Mouse (Mus musculus) MEL (cell line): ENCODE measurements at regions not wholly inside any gene's neighbourhood (a gene's known extent, or its start where the extent isn't known, plus 50 kb on each side); places are given as distances from the start of the nearest gene placed in this dataset.

ENCODE experiments used
- DNase-seq: peaks from one replicate; pipeline ENCODE4 v3.0.0; 2011; ENCODE audit warnings: low read depth, low spot score
- H3K27ac ChIP-seq: 2 replicates; pipeline ENCODE4 v1.5.1; 2012; ENCODE audit warnings: low read depth, mild to moderate bottlenecking, control low read depth, low read length, moderate library complexity; ENCODE audit not compliant: control insufficient read depth
- H3K27me3 ChIP-seq, 2 experiments: fragments of 150-350 bp in 1 of 2; sonication (generic) in 1 of 2; 2 replicates each; pipeline ENCODE4 v1.6.1; 2012; ENCODE audit warnings: low read length in 2 of 2, mild to moderate bottlenecking in 2 of 2, improper control_type of control experiment in 1 of 2, moderate library complexity in 1 of 2; ENCODE audit not compliant: insufficient read depth in 2 of 2, control insufficient read depth in 1 of 2
- H3K36me3 ChIP-seq, 2 experiments: 2 replicates each; pipeline ENCODE4 v1.6.1; 2012 to 2014; ENCODE audit warnings: low read length in 2 of 2, improper control_type of control experiment in 1 of 2, inconsistent platforms in 1 of 2, mild to moderate bottlenecking in 1 of 2; ENCODE audit not compliant: insufficient read depth in 2 of 2, control insufficient read depth in 1 of 2
- H3K4me1 ChIP-seq, 2 experiments: fragments of 150-350 bp in 1 of 2; sonication (generic) in 1 of 2; 2 replicates each; pipeline ENCODE4 v1.6.1; 2012; ENCODE audit warnings: low read length in 2 of 2, improper control_type of control experiment in 1 of 2, mild to moderate bottlenecking in 1 of 2; ENCODE audit not compliant: insufficient read depth in 2 of 2, control insufficient read depth in 1 of 2
- H3K4me3 ChIP-seq, 2 experiments: fragments of 150-350 bp in 1 of 2; sonication (generic) in 1 of 2; 2 replicates each; pipeline ENCODE4 v1.5.1; 2012; ENCODE audit warnings: low read depth in 2 of 2, low read length in 2 of 2, mild to moderate bottlenecking in 2 of 2, moderate library complexity in 2 of 2, control low read depth in 1 of 2, improper control_type of control experiment in 1 of 2; ENCODE audit not compliant: control insufficient read depth in 1 of 2, insufficient read depth in 1 of 2
- H3K79me2 ChIP-seq: 2 replicates; pipeline ENCODE4 v1.6.1; 2012; ENCODE audit warnings: mild to moderate bottlenecking, low read length, moderate library complexity; ENCODE audit not compliant: control insufficient read depth, poor library complexity, insufficient read depth
- H3K9ac ChIP-seq: 2 replicates; pipeline ENCODE4 v1.6.1; 2012; ENCODE audit warnings: low read depth, mild to moderate bottlenecking, control low read depth, low read length, moderate library complexity; ENCODE audit not compliant: control insufficient read depth, poor library complexity, severe bottlenecking
- H3K9me3 ChIP-seq: fragments of 150-350 bp; sonication (generic); replicated peaks from 2 replicates; pipeline ENCODE4 v1.6.1; 2012; ENCODE audit warnings: mild to moderate bottlenecking, low read length, improper control_type of control experiment, moderate library complexity; ENCODE audit not compliant: insufficient read depth
- BHLHE40 ChIP-seq: IDR thresholded peaks from 2 replicates; pipeline ENCODE4 v1.6.1; 2012; ENCODE audit warnings: low read depth, mild to moderate bottlenecking, inconsistent platforms, low read length, improper control_type of control experiment, borderline replicate concordance
- CHD2 ChIP-seq: IDR thresholded peaks from 2 replicates; pipeline ENCODE4 v1.6.1; 2011; ENCODE audit warnings: low read length, improper control_type of control experiment
- E2F4 ChIP-seq: IDR thresholded peaks from 2 replicates; pipeline ENCODE4 v1.6.1; 2011; ENCODE audit warnings: low read depth, low read length, improper control_type of control experiment, borderline replicate concordance
- ELF1 ChIP-seq: IDR thresholded peaks from 2 replicates; pipeline ENCODE4 v1.6.1; 2014; ENCODE audit warnings: low read depth, mild to moderate bottlenecking, inconsistent platforms, low read length, improper control_type of control experiment, moderate library complexity
- GABPA ChIP-seq: IDR thresholded peaks from 2 replicates; pipeline ENCODE4 v1.6.1; 2012; ENCODE audit warnings: low read depth, mild to moderate bottlenecking, inconsistent platforms, low read length, improper control_type of control experiment, moderate library complexity
- HCFC1 ChIP-seq: IDR thresholded peaks from 2 replicates; pipeline ENCODE4 v1.6.1; 2012; ENCODE audit warnings: low read depth, mild to moderate bottlenecking, inconsistent platforms, low read length, improper control_type of control experiment, moderate library complexity
- KAT2A ChIP-seq: conservative IDR thresholded peaks from 2 replicates; pipeline ENCODE4 v1.6.1; 2012; ENCODE audit warnings: low read depth, low read length, improper control_type of control experiment, inconsistent platforms
- MAFK ChIP-seq: IDR thresholded peaks from 2 replicates; pipeline ENCODE4 v1.6.1; 2011; ENCODE audit warnings: low read depth, mild to moderate bottlenecking, low read length, improper control_type of control experiment, borderline replicate concordance
- MEF2A ChIP-seq: IDR thresholded peaks from 2 replicates; pipeline ENCODE4 v1.6.1; 2014; ENCODE audit warnings: low read depth, mild to moderate bottlenecking, inconsistent platforms, low read length, improper control_type of control experiment; ENCODE audit not compliant: poor library complexity, insufficient replicate concordance, severe bottlenecking; ENCODE audit errors: extremely low read depth
- MXI1 ChIP-seq: IDR thresholded peaks from 2 replicates; pipeline ENCODE4 v1.6.1; 2011; ENCODE audit warnings: mild to moderate bottlenecking, low read depth, low read length, improper control_type of control experiment
- MYB ChIP-seq: IDR thresholded peaks from 2 replicates; pipeline ENCODE4 v1.6.1; 2011; ENCODE audit warnings: mild to moderate bottlenecking, low read depth, low read length, improper control_type of control experiment
- POLR2A ChIP-seq, 2 experiments: IDR thresholded peaks; 2 replicates each; pipeline ENCODE4 v1.6.1; 2011 to 2012; ENCODE audit warnings: low read length in 2 of 2, mild to moderate bottlenecking in 2 of 2, control low read depth in 1 of 2, improper control_type of control experiment in 1 of 2, low read depth in 1 of 2, moderate library complexity in 1 of 2; ENCODE audit not compliant: control insufficient read depth in 1 of 2, insufficient read depth in 1 of 2, poor library complexity in 1 of 2
- POLR2AphosphoS5 ChIP-seq: IDR thresholded peaks from 2 replicates; pipeline ENCODE4 v1.6.1; 2012; ENCODE audit warnings: low read depth, borderline replicate concordance, mild to moderate bottlenecking, inconsistent platforms, low read length, moderate library complexity, mixed read lengths
- RCOR1 ChIP-seq: IDR thresholded peaks from 2 replicates; pipeline ENCODE4 v1.6.1; 2012; ENCODE audit warnings: low read depth, mild to moderate bottlenecking, inconsistent platforms, low read length, improper control_type of control experiment
- SMC3 ChIP-seq: IDR thresholded peaks from 2 replicates; pipeline ENCODE4 v1.6.1; 2011; ENCODE audit warnings: low read depth, low read length, improper control_type of control experiment
- TAL1 ChIP-seq: IDR thresholded peaks from 2 replicates; pipeline ENCODE4 v1.6.1; 2012; ENCODE audit warnings: mild to moderate bottlenecking, inconsistent platforms, low read length, moderate library complexity, mixed read lengths
- TBP ChIP-seq: IDR thresholded peaks from 2 replicates; pipeline ENCODE4 v1.8.0; 2011; ENCODE audit warnings: low read depth, low read length, improper control_type of control experiment
- UBTF ChIP-seq: IDR thresholded peaks from 2 replicates; pipeline ENCODE4 v1.6.1; 2012; ENCODE audit warnings: low read depth, mild to moderate bottlenecking, inconsistent platforms, low read length, improper control_type of control experiment, moderate library complexity, borderline replicate concordance; ENCODE audit not compliant: insufficient read depth
- USF1 ChIP-seq: IDR thresholded peaks from 2 replicates; pipeline ENCODE4 v1.6.1; 2014; ENCODE audit warnings: low read depth, mild to moderate bottlenecking, inconsistent platforms, low read length, improper control_type of control experiment, moderate library complexity
- ZC3H11A ChIP-seq: IDR thresholded peaks from 2 replicates; pipeline ENCODE4 v1.6.1; 2012; ENCODE audit warnings: low read depth, mild to moderate bottlenecking, inconsistent platforms, low read length, improper control_type of control experiment
- ZKSCAN1 ChIP-seq: IDR thresholded peaks from 2 replicates; pipeline ENCODE4 v1.6.1; 2012; ENCODE audit warnings: low read depth, mild to moderate bottlenecking, inconsistent platforms, low read length, improper control_type of control experiment, moderate library complexity
- ZMIZ1 ChIP-seq: IDR thresholded peaks from 2 replicates; pipeline ENCODE4 v1.6.1; 2012; ENCODE audit warnings: low read depth, mild to moderate bottlenecking, inconsistent platforms, low read length, improper control_type of control experiment, moderate library complexity

DNA sequence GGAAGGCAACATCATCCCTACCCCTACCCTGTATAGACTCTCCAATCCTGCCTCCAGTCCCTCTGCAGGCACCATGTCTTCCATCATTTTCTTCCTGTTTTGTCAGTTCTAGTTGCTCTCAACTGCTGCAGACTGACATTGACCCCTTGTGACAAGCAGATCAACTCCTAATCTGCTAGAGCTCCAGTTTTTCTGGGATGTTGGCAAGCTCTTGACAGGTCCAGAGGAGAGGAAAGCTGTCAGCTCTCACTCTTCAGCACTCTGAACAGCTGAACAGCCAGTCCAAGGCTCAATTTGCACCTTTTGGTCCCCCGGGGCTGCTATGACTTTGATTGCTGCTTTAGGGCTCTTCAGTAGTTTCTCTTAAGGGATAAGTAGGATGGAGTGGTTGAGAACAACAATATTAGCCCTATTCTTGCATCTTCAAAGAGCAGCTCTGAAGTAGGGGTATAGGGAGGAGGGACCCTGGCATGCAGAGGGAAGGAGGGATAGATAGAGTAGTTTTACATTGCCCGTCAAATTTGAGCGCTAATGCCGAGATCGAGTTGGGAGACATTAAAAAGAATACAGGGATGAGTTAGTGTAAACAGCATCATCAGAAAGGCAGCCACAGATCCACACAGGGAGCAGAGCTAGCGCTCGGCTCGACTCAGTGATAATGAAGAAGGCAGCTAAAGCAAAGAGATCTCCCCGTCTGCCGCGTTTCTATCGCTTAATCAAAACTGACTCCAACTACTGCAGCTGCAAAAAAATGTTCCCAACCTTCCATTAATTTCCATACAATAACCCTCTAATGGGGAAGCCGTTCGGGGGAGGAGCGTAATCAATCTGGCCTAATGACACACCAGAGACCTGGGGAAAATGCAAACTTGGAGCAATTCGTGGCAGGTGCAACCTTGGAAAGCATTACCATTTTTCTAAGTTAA lies 257.1 kb upstream of the Camk1g start:
- Histone ChIP-seq H3K4me1 (no peaks in the 10 kb centered on the region), H3K27me3 (no peaks in the 10 kb centered on the region; a peak in 1 of 4 replicates), H3K4me3 (no peak overlapping the region), H3K36me3 (no peaks in the 10 kb centered on the region), H3K9me3 (no peaks in the 10 kb centered on the region), H3K9ac (no peak overlapping the region), H3K79me2 (no peaks in the 10 kb centered on the region), H3K27ac (no peak overlapping the region)
- no peak for TF ChIP-seq MAFK
- TF ChIP-seq KAT2A, result no peak
- TF ChIP-seq ZC3H11A, result no peak
- DNase-seq, result no peak

DNA sequence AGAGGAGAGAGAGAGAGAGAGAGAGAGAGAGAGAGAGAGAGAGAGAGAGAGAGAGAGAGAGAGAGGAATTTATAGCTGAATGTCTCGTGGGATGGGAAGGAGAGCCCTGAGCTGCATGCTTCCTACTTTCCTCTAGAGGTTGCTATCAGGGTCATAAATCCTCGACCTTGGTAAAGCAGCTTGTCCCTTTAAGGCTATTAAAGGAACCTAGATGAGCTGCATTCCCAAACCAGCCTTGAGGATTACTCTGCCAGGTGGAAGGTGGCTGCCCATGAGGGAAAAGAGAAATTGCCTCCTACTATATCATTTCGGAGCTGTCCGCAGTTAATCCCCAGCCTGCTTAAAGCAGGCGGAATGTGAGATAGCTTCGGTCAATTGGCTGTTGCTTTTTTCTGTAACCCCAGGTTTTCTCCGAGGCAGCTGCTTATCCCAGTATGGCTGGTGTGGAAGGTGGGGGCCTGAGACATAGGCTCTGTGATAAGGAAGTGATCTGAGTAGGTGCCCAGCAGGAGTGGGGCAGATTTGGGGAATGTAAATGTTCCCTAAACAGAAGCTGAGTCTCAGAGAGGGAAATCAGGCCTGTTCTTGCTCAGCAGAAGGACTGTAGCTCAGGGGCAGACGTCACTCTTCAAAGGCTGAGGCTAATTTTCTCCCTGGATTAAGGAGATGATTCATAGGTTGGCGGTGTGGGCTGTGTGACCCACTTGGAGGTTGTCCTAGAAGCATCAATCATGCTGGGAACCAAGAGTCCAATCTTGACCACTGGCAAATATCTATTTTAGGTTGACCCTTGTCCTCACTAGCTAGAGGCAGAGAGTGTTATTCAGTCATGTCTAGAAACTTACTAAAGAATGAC lies 255.2 kb upstream of the Camk1g start:
- no peaks in the 10 kb centered on the region; a peak in 1 of 4 replicates for H3K27me3 ChIP-seq
- no peak for DNase-seq
- H3K27ac ChIP-seq, result no peak overlapping the region
- H3K4me3 ChIP-seq, result no peak overlapping the region
- H3K79me2 ChIP-seq, result no peaks in the 10 kb centered on the region
- no peaks in the 10 kb centered on the region for H3K4me1 ChIP-seq
- H3K9ac ChIP-seq, result no peak overlapping the region
- TF ChIP-seq ELF1 (no peak), TBP (no peak), MYB (no peak), GABPA (no peak), POLR2A (IDR thresholded peaks at IDR 0.05; ENCODE audit: control insufficient read depth in 1 of 2, insufficient read depth in 1 of 2, low read depth in 1 of 2, low read length in 2 of 2, poor library complexity in 1 of 2) (no peak)
- H3K9me3 ChIP-seq, result no peaks in the 10 kb centered on the region
- no peaks in the 10 kb centered on the region for H3K36me3 ChIP-seq

DNA sequence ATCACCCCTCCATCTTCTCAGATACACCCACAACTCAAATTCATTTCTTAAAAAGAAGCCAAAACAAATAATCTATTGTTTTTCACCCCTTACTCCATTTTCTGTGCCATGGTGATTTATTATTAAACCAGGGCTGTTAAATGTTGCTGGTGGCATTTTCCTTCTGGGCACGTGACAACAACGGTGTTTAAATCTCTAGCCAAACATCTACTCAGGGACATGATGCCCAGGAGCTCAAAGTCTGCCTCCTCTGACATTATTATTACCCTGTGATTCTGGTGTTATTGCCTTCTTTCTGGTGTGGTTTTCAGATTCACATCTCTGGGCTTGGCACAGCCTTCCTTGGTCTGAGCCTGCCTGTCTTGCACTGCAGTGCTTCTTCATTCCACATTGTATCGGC lies 253.5 kb upstream of the Camk1g start:
- H3K79me2 ChIP-seq, result no peaks in the 10 kb centered on the region

More for the DNA sequence above, 253.5 kb upstream of the Camk1g start:
- Histone ChIP-seq H3K4me1 (no peaks in the 10 kb centered on the region), H3K9me3 (no peaks in the 10 kb centered on the region), H3K27me3 (no peaks in the 10 kb centered on the region), H3K4me3 (no peak overlapping the region), H3K36me3 (no peaks in the 10 kb centered on the region), H3K27ac (no peak overlapping the region), H3K9ac (no peak overlapping the region)
- TF ChIP-seq UBTF, result no peak
- TF ChIP-seq BHLHE40, result no peak
- TF ChIP-seq TAL1, result no peak
- no peak for TF ChIP-seq ZKSCAN1
- no peak for TF ChIP-seq GABPA
- no peak for TF ChIP-seq ZMIZ1
- no peak for TF ChIP-seq KAT2A
- no peak for TF ChIP-seq HCFC1
- TF ChIP-seq E2F4, result no peak
- TF ChIP-seq SMC3, result no peak
- TF ChIP-seq POLR2AphosphoS5, result no peak
- no peak for TF ChIP-seq MEF2A
- TF ChIP-seq RCOR1, result no peak
- no peak for TF ChIP-seq MYB
- TF ChIP-seq USF1, result no peak
- no peak for TF ChIP-seq ZC3H11A
- TF ChIP-seq CHD2, result no peak
- no peak for TF ChIP-seq MXI1
- DNase-seq, result no peak
